ENCODE assay signal across 9 mouse cellular contexts in the genomic region with DNA sequence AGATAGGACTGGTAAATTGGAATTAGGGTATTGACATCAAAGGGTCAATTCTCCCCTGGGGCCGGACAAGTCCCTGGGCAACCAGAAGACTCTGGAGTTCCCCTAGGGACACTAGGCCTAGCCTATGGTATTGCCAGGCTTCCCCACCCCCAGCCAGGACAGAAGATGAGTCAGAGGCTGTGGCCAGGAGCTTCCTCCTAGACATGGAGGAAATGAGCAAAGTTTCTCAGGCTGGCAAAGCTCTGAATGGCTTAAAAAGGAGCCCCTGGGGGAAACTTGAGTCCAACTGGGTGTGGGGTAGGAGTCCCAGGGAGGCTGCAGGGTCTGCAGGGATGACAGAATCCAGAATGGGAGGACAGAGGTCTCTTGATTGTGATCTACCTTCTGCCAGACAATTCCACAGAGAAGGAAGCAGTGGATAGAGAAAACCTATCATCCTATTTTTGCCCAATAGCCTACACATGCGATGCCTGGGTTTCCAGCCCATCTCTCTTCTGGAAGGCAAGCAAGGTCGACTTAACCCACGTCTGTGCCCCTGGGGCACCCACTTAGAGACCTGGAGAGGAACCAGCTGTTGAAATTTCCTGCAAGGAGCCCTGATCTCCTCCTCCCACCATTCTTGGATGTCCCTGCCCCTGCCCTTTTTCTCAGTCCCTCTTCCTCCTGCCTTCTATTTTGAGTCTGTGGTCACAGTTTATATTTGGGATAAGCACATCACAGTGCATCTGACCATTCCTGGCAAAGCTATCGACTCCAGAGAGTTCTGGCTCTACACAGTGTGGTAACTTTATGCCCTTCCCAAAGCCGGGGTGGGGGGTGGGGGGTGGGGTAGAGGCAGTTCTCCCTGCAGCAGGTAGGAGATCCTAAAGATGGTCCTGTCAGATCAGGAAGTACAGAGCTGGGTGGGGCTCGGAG. TPM values are rescaled to one million over a fixed set of nuclear protein-coding genes. Genes with fewer than 3 reads are reported as not detected.
A peak's percentile ranks its signal among the peaks of the same experiment; 100 is the strongest.
DNase-seq lines count a peak whose midpoint lies in the region; ATAC-seq and TF ChIP-seq lines count a peak whose summit lies in the region.
"Had no signal": no experiment of that assay in that cellular context is flagged by ENCODE, and none has a peak within 500 bp of the region (broad histone marks: within the 10 kb centered on the region; RNA-seq: fewer than 3 reads in every experiment).

No protein-coding gene starts in this region.

- intact Hi-C loops in gastrocnemius, postnatal 36 days (cut with DNase I): no loop called here

- no peak overlapping the region for H3K4me2 ChIP-seq in forebrain, embryonic 11.5 days (ENCODE audit: low read depth, low read length, severe bottlenecking)
- no peak overlapping the region for H3K4me2 ChIP-seq in forebrain, postnatal 0 days (ENCODE audit: low read depth)
- peak overlapping the region; percentile 97 for H3K4me2 ChIP-seq in heart, embryonic 15.5 days
- H3K4me2 ChIP-seq in lung, embryonic 14.5 days: peak overlapping the region; percentile 90

- H3K36me3 ChIP-seq in forebrain, embryonic 11.5 days (ENCODE audit: control insufficient read depth, insufficient read depth, low read length): no peaks in the 10 kb centered on the region
- H3K36me3 ChIP-seq in forebrain, postnatal 0 days (ENCODE audit: insufficient read depth): no peaks in the 10 kb centered on the region
- H3K36me3 ChIP-seq in heart, embryonic 15.5 days: no peaks in the 10 kb centered on the region
- peaks cover 18% of the 10 kb centered on the region for H3K36me3 ChIP-seq in lung, embryonic 14.5 days (ENCODE audit: insufficient read depth)
- H3K36me3 ChIP-seq: hindbrain, embryonic 15.5 days had no signal

- 71% methylated on average over 7 of the region's 7 CpGs for WGBS in forebrain, embryonic 11.5 days
- WGBS in forebrain, postnatal 0 days: 75% methylated on average over 7 of the region's 7 CpGs
- 33% methylated on average over 7 of the region's 7 CpGs for WGBS in heart, embryonic 15.5 days
- 29% methylated on average over 7 of the region's 7 CpGs for WGBS in lung, embryonic 14.5 days

- no peak overlapping the region for H3K27ac ChIP-seq in forebrain, embryonic 11.5 days (ENCODE audit: low read depth, low read length)
- no peak overlapping the region for H3K27ac ChIP-seq in forebrain, postnatal 0 days (ENCODE audit: low read depth, low read length)
- peak overlapping the region; percentile 43 for H3K27ac ChIP-seq in heart, embryonic 15.5 days
- peak overlapping the region; percentile 96 for H3K27ac ChIP-seq in lung, embryonic 14.5 days (ENCODE audit: low read depth)
- H3K27ac ChIP-seq: hindbrain, embryonic 15.5 days had no signal

- no peaks in the 10 kb centered on the region for H3K9me3 ChIP-seq in forebrain, embryonic 11.5 days (ENCODE audit: control insufficient read depth, low read length)
- no peaks in the 10 kb centered on the region for H3K9me3 ChIP-seq in forebrain, postnatal 0 days (ENCODE audit: low read length)
- no peaks in the 10 kb centered on the region for H3K9me3 ChIP-seq in heart, embryonic 15.5 days (replicated peaks)
- no peaks in the 10 kb centered on the region for H3K9me3 ChIP-seq in lung, embryonic 14.5 days (ENCODE audit: low read depth, low read length)
- H3K9me3 ChIP-seq: hindbrain, embryonic 15.5 days had no signal

- TF ChIP-seq CTCF in forebrain, postnatal 0 days (IDR thresholded peaks at IDR 0.05; ENCODE audit: low read depth): no peak
- TF ChIP-seq CTCF in lung, embryonic 14.5 days (IDR thresholded peaks at IDR 0.05; ENCODE audit: low read depth): no peak

- H3K4me3 ChIP-seq in forebrain, embryonic 11.5 days (ENCODE audit: low read depth, low read length): no peak overlapping the region
- H3K4me3 ChIP-seq in forebrain, postnatal 0 days (ENCODE audit: low read depth, low read length): no peak overlapping the region
- peak overlapping the region; percentile 88; the same call in 1 of the 2 replicates for H3K4me3 ChIP-seq in heart, embryonic 15.5 days
- peak overlapping the region; percentile 84 for H3K4me3 ChIP-seq in lung, embryonic 14.5 days (ENCODE audit: low read depth, low read length)

- H3K4me1 ChIP-seq in forebrain, embryonic 11.5 days (replicated peaks; ENCODE audit: control insufficient read depth, insufficient read depth, low read length): peaks cover 8% of the 10 kb centered on the region
- peaks cover 7% of the 10 kb centered on the region; the same call in 1 of the 2 replicates for H3K4me1 ChIP-seq in forebrain, postnatal 0 days (ENCODE audit: insufficient read depth)
- H3K4me1 ChIP-seq in heart, embryonic 15.5 days (replicated peaks): peaks cover 73% of the 10 kb centered on the region
- peaks cover 39% of the 10 kb centered on the region for H3K4me1 ChIP-seq in lung, embryonic 14.5 days (ENCODE audit: insufficient read depth)

- H3K27me3 ChIP-seq in forebrain, embryonic 11.5 days (ENCODE audit: control insufficient read depth, insufficient read depth, low read length): no peaks in the 10 kb centered on the region
- no peaks in the 10 kb centered on the region; the same call in 1 of the 2 replicates for H3K27me3 ChIP-seq in forebrain, postnatal 0 days (ENCODE audit: insufficient read depth, low read length)
- no peaks in the 10 kb centered on the region for H3K27me3 ChIP-seq in heart, embryonic 15.5 days
- peaks cover 4% of the 10 kb centered on the region; the same call in 1 of the 2 replicates for H3K27me3 ChIP-seq in lung, embryonic 14.5 days (ENCODE audit: insufficient read depth, low read length)
- H3K27me3 ChIP-seq: hindbrain, embryonic 15.5 days had no signal

- peak; percentile 40 for DNase-seq in forebrain, embryonic 11.5 days (ENCODE audit: low spot score)
- DNase-seq in forebrain, postnatal 0 days: no peak
- peak; percentile 80 for DNase-seq in Muller cell, postnatal 12 days (ENCODE audit: inconsistent ontology term)
- DNase-seq in lung, embryonic 14.5 days: peak; percentile 51
- no peak for DNase-seq in cerebellum, adult 9-10 months
- no peak for DNase-seq in gastrocnemius, postnatal 36 days

- ATAC-seq in forebrain, embryonic 11.5 days (replicated peaks; ENCODE audit: low FRiP score): no peak
- no peak for ATAC-seq in forebrain, postnatal 0 days
- no peak for ATAC-seq in heart, embryonic 15.5 days (replicated peaks; ENCODE audit: insufficient number of reproducible peaks, insufficient read depth, low FRiP score, low read depth)
- ATAC-seq in lung, embryonic 14.5 days (ENCODE audit: insufficient read depth): no peak
- no peak for ATAC-seq in megakaryocyte-erythroid progenitor cell, adult 5-6 weeks (replicated peaks; ENCODE audit: low FRiP score, low TSS enrichment, poor library complexity, severe bottlenecking)

- H3K9ac ChIP-seq in forebrain, embryonic 11.5 days (ENCODE audit: low read length): no peak overlapping the region
- H3K9ac ChIP-seq in forebrain, postnatal 0 days: no peak overlapping the region
- H3K9ac ChIP-seq in heart, embryonic 15.5 days: 0 out of 2 replicates have a peak overlapping the region, but pooled peaks have one; percentile 20
- peak overlapping the region; percentile 83 for H3K9ac ChIP-seq in lung, embryonic 14.5 days
- H3K9ac ChIP-seq: hindbrain, embryonic 15.5 days had no signal

RNA-seq across cellular contexts. Expression of a gene that starts 2.4 kb away (rescaled TPM):
- polyA plus RNA-seq in forebrain, embryonic 11.5 days (2014; fragmentation: Nextera tagmentation; extraction: Ambion mirVana): 2.2 and 2.5 TPM in 2 replicates
- 1.4 and 2.1 TPM in 2 replicates for total RNA-seq in forebrain, postnatal 0 days (2014; rRNA removed)
- 0.15 and 0.30 TPM in 2 replicates for polyA plus RNA-seq in forebrain, postnatal 0 days (2015; fragmentation: Nextera tagmentation; extraction: Ambion mirVana)
- polyA plus RNA-seq in heart, embryonic 15.5 days (2015; fragmentation: Nextera tagmentation; extraction: Ambion mirVana): 1.4 and 2.3 TPM in 2 replicates
- 15.8 and 18.8 TPM in 2 replicates for polyA plus RNA-seq in lung, embryonic 14.5 days (2014; fragmentation: Nextera tagmentation; extraction: Ambion mirVana)
- total RNA-seq in megakaryocyte-erythroid progenitor cell, adult 5-6 weeks (2014; fragmentation: Nextera tagmentation): 7.0 and 9.1 TPM in 2 replicates
- total RNA-seq in megakaryocyte-erythroid progenitor cell, adult 5-6 weeks (2017): 0.99 and 8.2 TPM in 2 replicates
- total RNA-seq in gastrocnemius, postnatal 36 days (2021): 10 to 100 TPM; 22.0 to 32.0 TPM

RNA-seq across cellular contexts. Expression of a gene that starts 3.3 kb away (rescaled TPM):
- 5.8 and 7.7 TPM in 2 replicates for polyA plus RNA-seq in forebrain, embryonic 11.5 days (2014; fragmentation: Nextera tagmentation; extraction: Ambion mirVana)
- total RNA-seq in forebrain, postnatal 0 days (2014; rRNA removed): 17.5 and 17.8 TPM in 2 replicates
- polyA plus RNA-seq in forebrain, postnatal 0 days (2015; fragmentation: Nextera tagmentation; extraction: Ambion mirVana): 5.6 and 7.2 TPM in 2 replicates
- polyA plus RNA-seq in heart, embryonic 15.5 days (2015; fragmentation: Nextera tagmentation; extraction: Ambion mirVana): 0.94 and 2.0 TPM in 2 replicates
- polyA plus RNA-seq in lung, embryonic 14.5 days (2014; fragmentation: Nextera tagmentation; extraction: Ambion mirVana): 9.9 and 10.9 TPM in 2 replicates
- total RNA-seq in megakaryocyte-erythroid progenitor cell, adult 5-6 weeks (2014; fragmentation: Nextera tagmentation): 0.22 TPM in 1 of 2 replicates, not detected in the other
- total RNA-seq in megakaryocyte-erythroid progenitor cell, adult 5-6 weeks (2017): 0.04 TPM in 1 of 2 replicates, not detected in the other
- under 1 TPM; 0.59 to 0.91 TPM for total RNA-seq in gastrocnemius, postnatal 36 days (2021)

RNA-seq across cellular contexts. Expression of a gene that starts 19.2 kb away (rescaled TPM):
- 80.7 and 85.0 TPM in 2 replicates for polyA plus RNA-seq in forebrain, embryonic 11.5 days (2014; fragmentation: Nextera tagmentation; extraction: Ambion mirVana)
- total RNA-seq in forebrain, postnatal 0 days (2014; rRNA removed): 76.4 and 109 TPM in 2 replicates
- 126 and 140 TPM in 2 replicates for polyA plus RNA-seq in forebrain, postnatal 0 days (2015; fragmentation: Nextera tagmentation; extraction: Ambion mirVana)
- polyA plus RNA-seq in heart, embryonic 15.5 days (2015; fragmentation: Nextera tagmentation; extraction: Ambion mirVana): 73.0 and 89.2 TPM in 2 replicates
- polyA plus RNA-seq in lung, embryonic 14.5 days (2014; fragmentation: Nextera tagmentation; extraction: Ambion mirVana): 108 and 115 TPM in 2 replicates
- 86.9 and 175 TPM in 2 replicates for total RNA-seq in megakaryocyte-erythroid progenitor cell, adult 5-6 weeks (2014; fragmentation: Nextera tagmentation)
- total RNA-seq in megakaryocyte-erythroid progenitor cell, adult 5-6 weeks (2017): 46.9 and 64.6 TPM in 2 replicates
- 10 to 100 TPM; 18.5 to 20.1 TPM for total RNA-seq in gastrocnemius, postnatal 36 days (2021)

RNA-seq across cellular contexts. Expression of a gene that starts 19.2 kb away (rescaled TPM):
- 2.0 TPM in 2 replicates for polyA plus RNA-seq in forebrain, embryonic 11.5 days (2014; fragmentation: Nextera tagmentation; extraction: Ambion mirVana)
- total RNA-seq in forebrain, postnatal 0 days (2014; rRNA removed): 1.6 and 3.0 TPM in 2 replicates
- 1.8 and 2.1 TPM in 2 replicates for polyA plus RNA-seq in forebrain, postnatal 0 days (2015; fragmentation: Nextera tagmentation; extraction: Ambion mirVana)
- 0.62 and 1.0 TPM in 2 replicates for polyA plus RNA-seq in heart, embryonic 15.5 days (2015; fragmentation: Nextera tagmentation; extraction: Ambion mirVana)
- polyA plus RNA-seq in lung, embryonic 14.5 days (2014; fragmentation: Nextera tagmentation; extraction: Ambion mirVana): 2.7 and 3.1 TPM in 2 replicates
- total RNA-seq in megakaryocyte-erythroid progenitor cell, adult 5-6 weeks (2014; fragmentation: Nextera tagmentation): 8.3 and 9.8 TPM in 2 replicates
- total RNA-seq in megakaryocyte-erythroid progenitor cell, adult 5-6 weeks (2017): 4.8 TPM in 2 replicates
- total RNA-seq in gastrocnemius, postnatal 36 days (2021): 1 to 10 TPM in 1 of 2 experiments, under 1 TPM in 1; 0.99 to 1.1 TPM

RNA-seq across cellular contexts. Expression of a gene that starts 27.8 kb away (rescaled TPM):
- 1.3 and 1.5 TPM in 2 replicates for polyA plus RNA-seq in forebrain, embryonic 11.5 days (2014; fragmentation: Nextera tagmentation; extraction: Ambion mirVana)
- total RNA-seq in forebrain, postnatal 0 days (2014; rRNA removed): 4.2 and 4.5 TPM in 2 replicates
- polyA plus RNA-seq in forebrain, postnatal 0 days (2015; fragmentation: Nextera tagmentation; extraction: Ambion mirVana): 0.70 and 0.77 TPM in 2 replicates
- polyA plus RNA-seq in heart, embryonic 15.5 days (2015; fragmentation: Nextera tagmentation; extraction: Ambion mirVana): 0.14 and 0.19 TPM in 2 replicates
- polyA plus RNA-seq in lung, embryonic 14.5 days (2014; fragmentation: Nextera tagmentation; extraction: Ambion mirVana): 1.8 and 1.9 TPM in 2 replicates
- total RNA-seq in megakaryocyte-erythroid progenitor cell, adult 5-6 weeks (2014; fragmentation: Nextera tagmentation): not detected in 2 replicates
- not detected in 2 replicates for total RNA-seq in megakaryocyte-erythroid progenitor cell, adult 5-6 weeks (2017)
- under 1 TPM in 1 of 2 experiments, not detected in 1; 0.07 TPM for total RNA-seq in gastrocnemius, postnatal 36 days (2021)

Comparison
In these comparisons a context has a peak if more than half of its experiments do, and no peak if none do; other contexts are left out.
1. DNase-seq: peak in forebrain, embryonic 11.5 days (single experiment), Muller cell, postnatal 12 days (single experiment) and lung, embryonic 14.5 days (single experiment); none in forebrain, postnatal 0 days (single experiment), cerebellum, adult 9-10 months (single experiment) and gastrocnemius, postnatal 36 days (0 of 2).
2. H3K27ac ChIP-seq: peak in heart, embryonic 15.5 days (single experiment) and lung, embryonic 14.5 days (single experiment); none in forebrain, embryonic 11.5 days (single experiment) and forebrain, postnatal 0 days (single experiment).
3. H3K4me2 ChIP-seq: peak in heart, embryonic 15.5 days (single experiment) and lung, embryonic 14.5 days (single experiment); none in forebrain, embryonic 11.5 days (single experiment) and forebrain, postnatal 0 days (single experiment).
4. H3K4me3 ChIP-seq: peak in heart, embryonic 15.5 days (single experiment) and lung, embryonic 14.5 days (single experiment); none in forebrain, embryonic 11.5 days (single experiment) and forebrain, postnatal 0 days (single experiment).
5. H3K9ac ChIP-seq: peak in heart, embryonic 15.5 days (single experiment) and lung, embryonic 14.5 days (single experiment); none in forebrain, embryonic 11.5 days (single experiment) and forebrain, postnatal 0 days (single experiment).